8 mouse cellular contexts compared by ENCODE assay signal in genomic region chr10:5823291-5823739, GRCm38 (mm10). TPM values are rescaled to one million over a fixed set of nuclear protein-coding genes. Genes with fewer than 3 reads are reported as not detected.
DNase-seq lines count a peak whose midpoint lies in the region; ATAC-seq lines count a peak whose summit lies in the region.

No protein-coding gene starts in this region.

- DNase-seq in cerebellum, adult 11-12 months = peak; percentile 67
- DNase-seq in cerebellum, postnatal 14 days = no peak
- DNase-seq in neural tube, embryonic 11.5 days (ENCODE audit: low spot score) = no peak
- no peak for DNase-seq in neural tube, embryonic 10.5 days (ENCODE audit: extremely low spot score, low spot score)
- no peak for DNase-seq in liver, embryonic 13.5 days

- peak overlapping the region; percentile 85 for H3K9ac ChIP-seq in neural tube, embryonic 11.5 days (ENCODE audit: low read length)
- H3K9ac ChIP-seq in heart, embryonic 14.5 days (ENCODE audit: low read length) = peak overlapping the region; percentile 91
- H3K9ac ChIP-seq in liver, embryonic 13.5 days = peak overlapping the region; percentile 94

- H3K4me2 ChIP-seq in neural tube, embryonic 11.5 days (ENCODE audit: low read depth) = peak overlapping the region; percentile 68
- H3K4me2 ChIP-seq in heart, embryonic 14.5 days (ENCODE audit: low read length) = peak overlapping the region; percentile 67
- peak overlapping the region; percentile 98 for H3K4me2 ChIP-seq in liver, embryonic 13.5 days

- ATAC-seq in neural tube, embryonic 11.5 days (ENCODE audit: insufficient read depth, low FRiP score, low TSS enrichment) = peak; percentile 0; the same call in 1 of the 2 replicates
- ATAC-seq in heart, embryonic 14.5 days (ENCODE audit: insufficient number of reproducible peaks, insufficient read depth, low FRiP score, low read depth) = peak; percentile 1; the same call in 1 of the 2 replicates
- ATAC-seq in liver, embryonic 13.5 days (ENCODE audit: low read depth) = peak; percentile 2
- ATAC-seq in inflammation-experienced regulatory T-cells, adult 6 months = no peak
- ATAC-seq in activated CD4-positive, CD25-positive, alpha-beta regulatory T cell, adult 4 months = no peak

- under 1% methylated on average over 36 of the region's 37 CpGs for WGBS in neural tube, embryonic 11.5 days
- WGBS in heart, embryonic 14.5 days = under 1% methylated on average over 37 of the region's 37 CpGs
- WGBS in liver, embryonic 13.5 days (ENCODE audit: insufficient replicate concordance) = under 1% methylated on average over 37 of the region's 37 CpGs

- H3K27me3 ChIP-seq in neural tube, embryonic 11.5 days (ENCODE audit: control insufficient read depth, insufficient read depth, low read length) = no peaks in the 10 kb centered on the region
- no peaks in the 10 kb centered on the region for H3K27me3 ChIP-seq in heart, embryonic 14.5 days (ENCODE audit: control insufficient read depth, insufficient read depth, low read length)
- H3K27me3 ChIP-seq in liver, embryonic 13.5 days = no peaks in the 10 kb centered on the region

- H3K27ac ChIP-seq in neural tube, embryonic 11.5 days (ENCODE audit: low read depth, low read length) = peak overlapping the region; percentile 73
- H3K27ac ChIP-seq in heart, embryonic 14.5 days (replicated peaks in 1 of 2; ENCODE audit: control insufficient read depth in 1 of 2, insufficient read depth in 1 of 2, low read depth in 2 of 2, low read length in 2 of 2) = peak overlapping the region; percentile 72 to 95
- peak overlapping the region; percentile 92 for H3K27ac ChIP-seq in liver, embryonic 13.5 days

- peaks cover 7% of the 10 kb centered on the region for H3K36me3 ChIP-seq in neural tube, embryonic 11.5 days (ENCODE audit: control insufficient read depth, insufficient read depth, low read length)
- peaks cover 32% of the 10 kb centered on the region for H3K36me3 ChIP-seq in heart, embryonic 14.5 days (ENCODE audit: control insufficient read depth, insufficient read depth, low read length)
- H3K36me3 ChIP-seq in liver, embryonic 13.5 days = peaks cover 32% of the 10 kb centered on the region

- peaks cover 5% of the 10 kb centered on the region for H3K4me1 ChIP-seq in neural tube, embryonic 11.5 days (ENCODE audit: control insufficient read depth, insufficient read depth, low read length)
- peaks cover 7 to 8% of the 10 kb centered on the region in 2 experiments for H3K4me1 ChIP-seq in heart, embryonic 14.5 days (ENCODE audit: control insufficient read depth in 2 of 2, insufficient read depth in 2 of 2, low read length in 2 of 2)
- peaks cover 43% of the 10 kb centered on the region for H3K4me1 ChIP-seq in liver, embryonic 13.5 days (replicated peaks)

- H3K4me3 ChIP-seq in neural tube, embryonic 11.5 days (ENCODE audit: low read depth, low read length) = peak overlapping the region; percentile 94
- peak overlapping the region; percentile 88 to 98 for H3K4me3 ChIP-seq in heart, embryonic 14.5 days (ENCODE audit: control insufficient read depth in 1 of 2, insufficient read depth in 1 of 2, low read depth in 1 of 2, low read length in 2 of 2)
- H3K4me3 ChIP-seq in liver, embryonic 13.5 days (replicated peaks) = peak overlapping the region; percentile 97

- H3K9me3 ChIP-seq in neural tube, embryonic 11.5 days (ENCODE audit: control insufficient read depth, low read length) = no peaks in the 10 kb centered on the region
- H3K9me3 ChIP-seq in heart, embryonic 14.5 days (ENCODE audit: control insufficient read depth, low read length) = no peaks in the 10 kb centered on the region
- no peaks in the 10 kb centered on the region for H3K9me3 ChIP-seq in liver, embryonic 13.5 days (replicated peaks)

RNA-seq across cellular contexts. Expression of gene Mtrf1l, which starts 0.4 kb away (rescaled TPM):
- 11.7 and 12.3 TPM in 2 replicates for polyA plus RNA-seq in neural tube, embryonic 11.5 days (2014; fragmentation: Nextera tagmentation; extraction: Ambion mirVana)
- polyA plus RNA-seq in heart, embryonic 14.5 days (2014; fragmentation: Nextera tagmentation; extraction: Ambion mirVana) = 13.3 and 15.9 TPM in 2 replicates
- 7.1 and 7.4 TPM in 2 replicates for polyA plus RNA-seq in liver, embryonic 13.5 days (2015; fragmentation: Nextera tagmentation; extraction: Ambion mirVana)
- 1 to 10 TPM; 3.6 to 9.8 (median 5.2) TPM for polyA plus RNA-seq in inflammation-experienced regulatory T-cells, adult 6 months (2017; shearing (Covaris generic))
- polyA plus RNA-seq in activated CD4-positive, CD25-positive, alpha-beta regulatory T cell, adult 4 months (2017; shearing (Covaris generic)) = 1 to 10 TPM; 4.4 to 5.5 TPM

RNA-seq across cellular contexts. Expression of gene Fbxo5, which starts 17.9 kb away (rescaled TPM):
- 75.1 and 86.3 TPM in 2 replicates for polyA plus RNA-seq in neural tube, embryonic 11.5 days (2014; fragmentation: Nextera tagmentation; extraction: Ambion mirVana)
- polyA plus RNA-seq in heart, embryonic 14.5 days (2014; fragmentation: Nextera tagmentation; extraction: Ambion mirVana) = 35.1 and 43.0 TPM in 2 replicates
- 88.6 and 107 TPM in 2 replicates for polyA plus RNA-seq in liver, embryonic 13.5 days (2015; fragmentation: Nextera tagmentation; extraction: Ambion mirVana)
- polyA plus RNA-seq in inflammation-experienced regulatory T-cells, adult 6 months (2017; shearing (Covaris generic)) = 10 to 100 TPM; 13.7 to 95.2 (median 16.8) TPM
- 10 to 100 TPM; 32.7 to 37.9 TPM for polyA plus RNA-seq in activated CD4-positive, CD25-positive, alpha-beta regulatory T cell, adult 4 months (2017; shearing (Covaris generic))

Comparison
In these comparisons a context has a peak if more than half of its experiments do, and no peak if none do; other contexts are left out.
1. ATAC-seq: peak in neural tube, embryonic 11.5 days (single experiment), heart, embryonic 14.5 days (single experiment) and liver, embryonic 13.5 days (single experiment); none in inflammation-experienced regulatory T-cells, adult 6 months (single experiment) and activated CD4-positive, CD25-positive, alpha-beta regulatory T cell, adult 4 months (single experiment).
2. Peak in every context shown above with its lines, with median percentiles within 50 percentile points of each other: H3K27ac ChIP-seq, H3K4me2 ChIP-seq, H3K4me3 ChIP-seq and H3K9ac ChIP-seq.